Mouse (Mus musculus) kidney, adult 2 months (tissue): ENCODE results near the gene Gm20532.

ENCODE experiments used
- CTCF ChIP-seq: fragments of 200-500 bp; conservative IDR thresholded peaks from 2 replicates; pipeline ENCODE4 v1.5.1; 2011; ENCODE audit warnings: low read depth, mild to moderate bottlenecking, control low read depth, low read length, moderate library complexity, mixed read lengths; ENCODE audit not compliant: insufficient read depth, insufficient read length
- POLR2A ChIP-seq: fragments of 200-500 bp; IDR thresholded peaks from one replicate; pipeline ENCODE4 v1.6.1; 2011; ENCODE audit warnings: low read depth, low read length, control low read depth

DNA sequence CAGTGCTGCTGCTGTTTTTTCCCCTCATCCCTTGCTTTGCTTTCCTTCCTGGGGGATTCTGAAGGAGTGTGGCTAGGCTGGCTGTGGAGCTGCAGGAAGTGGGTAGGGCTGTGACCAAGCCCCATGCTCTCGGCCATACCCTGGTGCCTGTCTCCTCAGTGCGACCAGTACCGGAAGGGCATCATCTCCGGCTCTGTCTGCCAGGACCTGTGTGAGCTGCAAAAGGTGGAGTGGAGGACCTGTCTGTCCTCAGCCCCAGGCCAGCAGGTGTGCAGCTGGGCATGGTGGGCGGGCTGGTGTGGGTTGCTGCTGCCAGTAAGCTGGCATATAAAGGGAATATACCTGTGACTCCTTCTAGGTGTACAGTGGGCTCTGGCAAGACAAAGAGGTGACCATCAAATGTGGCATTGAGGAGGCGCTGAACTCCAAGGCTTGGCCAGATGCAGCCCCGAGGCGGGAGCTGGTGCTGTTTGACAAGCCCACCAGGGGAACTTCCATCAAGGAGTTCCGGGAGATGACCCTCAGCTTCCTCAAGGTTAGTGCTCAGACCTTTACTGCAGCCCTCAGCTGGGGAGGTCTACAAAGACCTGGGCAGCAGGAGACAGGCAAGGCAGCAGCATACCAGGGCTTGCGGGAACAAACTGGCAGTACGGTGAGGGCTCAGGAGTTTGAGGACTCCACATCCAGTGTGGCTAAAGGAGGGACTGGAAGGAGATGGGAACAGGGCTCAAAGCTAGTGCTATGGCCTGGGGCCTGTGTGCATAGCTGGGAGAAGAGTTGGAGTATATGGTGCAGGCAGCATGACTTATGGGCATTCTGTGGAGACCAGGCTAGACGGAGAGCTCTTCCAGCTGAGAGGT lies 48.4 kb downstream of the Gm20532 start:
- TF ChIP-seq POLR2A (no peak), CTCF (no peak)
